Mouse (Mus musculus): ENCODE measurements around the gene Bmi1. TPM values are rescaled to one million over a fixed set of nuclear protein-coding genes. Genes with fewer than 3 reads are reported as not detected.

Bmi1 gene
- polyA plus RNA-seq, 1 experiment from 2014 or later, result 31.3 TPM

GRCm38 (mm10) chr2:18673766-18674165 is 3.1 kb upstream of the Bmi1 start:
- ATAC-seq (ENCODE audit: low FRiP score) (no peak), DNase-seq (ENCODE audit: low spot score) (no peak)
- peak overlapping the region; percentile 94; the same call in 1 of the 2 replicates for H3K4me3 ChIP-seq (replicated peaks; ENCODE audit: low read length)
- no peaks in the 10 kb centered on the region for H3K36me3 ChIP-seq (replicated peaks; ENCODE audit: control insufficient read depth, insufficient read depth)
- no peak overlapping the region for H3K27ac ChIP-seq
- 0 out of 2 replicates have a peak overlapping the region, but pooled peaks have one; percentile 99 for H3K9ac ChIP-seq
- peak overlapping the region; percentile 92 for H3K4me2 ChIP-seq (replicated peaks)
- peaks cover 21% of the 10 kb centered on the region for H3K4me1 ChIP-seq (replicated peaks; ENCODE audit: control insufficient read depth, insufficient read depth, low read length)
- H3K9me3 ChIP-seq (ENCODE audit: control insufficient read depth, low read length), result no peaks in the 10 kb centered on the region
- H3K27me3 ChIP-seq (ENCODE audit: control insufficient read depth, insufficient read depth, low read length), result peaks cover 18% of the 10 kb centered on the region
- whole genome bisulfite sequencing, result 48% methylated on average over 4 of the region's 4 CpGs

DNA sequence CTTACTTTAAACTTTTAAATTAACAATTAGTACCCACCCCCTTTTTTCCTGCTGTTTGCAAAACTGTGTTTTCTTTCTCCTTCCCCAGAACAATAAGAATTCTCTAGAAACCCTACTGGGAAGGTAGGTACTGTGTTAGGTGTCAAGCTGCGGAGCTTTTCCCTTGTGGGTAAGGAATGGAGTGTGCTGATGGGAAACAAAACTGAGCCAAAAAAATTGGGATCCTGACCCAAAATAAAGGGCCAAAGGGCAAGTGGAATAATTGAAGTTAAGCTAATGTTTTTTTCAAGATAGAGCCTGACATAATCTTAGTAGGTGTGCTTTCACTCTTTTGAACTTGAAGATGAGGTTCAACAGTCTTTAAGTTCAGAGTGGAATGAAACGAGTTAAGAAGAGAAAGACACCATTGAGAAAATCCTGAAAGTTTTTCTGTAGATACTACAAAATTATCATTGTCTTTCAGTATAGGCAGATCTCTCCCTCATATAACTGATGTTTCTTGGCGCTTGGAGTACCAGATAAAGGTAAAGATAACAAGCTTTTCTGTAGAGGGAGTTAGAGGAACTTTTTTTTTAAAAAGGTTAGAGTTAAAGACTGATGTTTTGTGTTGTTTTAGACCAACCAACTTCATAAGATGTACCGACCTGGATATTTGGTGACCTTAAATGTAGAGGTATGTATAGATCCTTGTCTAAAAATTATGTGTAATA is 2.5 kb upstream of the Bmi1 start:
- H3K27me3 ChIP-seq (ENCODE audit: control insufficient read depth, insufficient read depth, low read length), result peaks cover 23% of the 10 kb centered on the region
- no peak overlapping the region for H3K27ac ChIP-seq
- H3K4me2 ChIP-seq (replicated peaks), result peak overlapping the region; percentile 92; the same call in 1 of the 2 replicates
- H3K9ac ChIP-seq, result no peak overlapping the region
- DNase-seq (ENCODE audit: low spot score), result no peak
- WGBS, result 52% methylated on average over 4 of the region's 4 CpGs
- no peaks in the 10 kb centered on the region for H3K9me3 ChIP-seq (ENCODE audit: control insufficient read depth, low read length)
- H3K36me3 ChIP-seq (replicated peaks; ENCODE audit: control insufficient read depth, insufficient read depth), result no peaks in the 10 kb centered on the region
- peaks cover 25% of the 10 kb centered on the region for H3K4me1 ChIP-seq (replicated peaks; ENCODE audit: control insufficient read depth, insufficient read depth, low read length)
- ATAC-seq (ENCODE audit: low FRiP score), result no peak
- peak overlapping the region; percentile 3; the same call in 1 of the 2 replicates for H3K4me3 ChIP-seq (replicated peaks; ENCODE audit: low read length)

- peaks cover 30% of the 10 kb centered on the region for H3K4me1 ChIP-seq (replicated peaks; ENCODE audit: control insufficient read depth, insufficient read depth, low read length)
- WGBS, result 6% methylated on average over 40 of the region's 42 CpGs
- peak overlapping the region; percentile 88 for H3K4me3 ChIP-seq (replicated peaks; ENCODE audit: low read length)
- peaks cover 37% of the 10 kb centered on the region for H3K27me3 ChIP-seq (ENCODE audit: control insufficient read depth, insufficient read depth, low read length)
- peak overlapping the region; percentile 90 for H3K4me2 ChIP-seq (replicated peaks)
- H3K9ac ChIP-seq, result peak overlapping the region; percentile 97
- peak overlapping the region; percentile 99 for H3K27ac ChIP-seq
- no peaks in the 10 kb centered on the region for H3K36me3 ChIP-seq (replicated peaks; ENCODE audit: control insufficient read depth, insufficient read depth)
- no peak for ATAC-seq (ENCODE audit: low FRiP score)
- DNase-seq (ENCODE audit: low spot score), result peak; percentile 39
- H3K9me3 ChIP-seq (ENCODE audit: control insufficient read depth, low read length), result no peaks in the 10 kb centered on the region
Measured at GRCm38 (mm10) chr2:18675681-18676456, 949 bp upstream of the Bmi1 start.

DNA sequence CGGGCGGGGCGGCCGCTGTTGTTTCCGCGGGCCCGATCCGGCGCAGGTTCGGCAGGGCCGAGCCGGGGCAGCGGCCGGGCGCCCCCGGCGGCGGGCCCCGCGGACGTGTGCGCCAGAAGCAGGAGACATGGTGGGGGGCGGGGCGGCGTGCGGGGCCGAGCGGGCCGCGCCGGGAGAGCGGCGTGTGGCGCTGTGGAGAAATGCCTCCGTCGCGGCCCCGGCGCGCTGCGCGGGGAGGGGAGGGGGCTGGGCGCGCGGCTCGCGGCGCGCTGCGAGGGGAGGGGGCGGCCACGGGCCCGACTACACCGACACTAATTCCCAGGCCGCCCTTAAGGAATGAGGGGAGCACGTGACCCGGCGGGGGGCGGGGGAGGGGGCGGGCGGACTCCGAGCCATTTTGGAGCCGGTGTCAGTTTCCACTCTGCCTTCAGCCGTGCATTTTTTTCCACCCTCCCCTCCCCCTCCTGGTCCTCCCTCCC is 322 bp upstream of the Bmi1 start:
- no peaks in the 10 kb centered on the region for H3K9me3 ChIP-seq (ENCODE audit: control insufficient read depth, low read length)
- H3K36me3 ChIP-seq (replicated peaks; ENCODE audit: control insufficient read depth, insufficient read depth), result no peaks in the 10 kb centered on the region
- peaks cover 34% of the 10 kb centered on the region for H3K4me1 ChIP-seq (replicated peaks; ENCODE audit: control insufficient read depth, insufficient read depth, low read length)
- H3K9ac ChIP-seq, result peak overlapping the region; percentile 97
- WGBS, result under 1% methylated on average over 28 of the region's 64 CpGs
- H3K27me3 ChIP-seq (ENCODE audit: control insufficient read depth, insufficient read depth, low read length), result peaks cover 44% of the 10 kb centered on the region
- peak overlapping the region; percentile 99 for H3K27ac ChIP-seq
- H3K4me3 ChIP-seq (replicated peaks; ENCODE audit: low read length), result peak overlapping the region; percentile 88
- peak; percentile 87 for ATAC-seq (ENCODE audit: low FRiP score)
- peak overlapping the region; percentile 90 for H3K4me2 ChIP-seq (replicated peaks)
- DNase-seq (ENCODE audit: low spot score), result peak; percentile 87

- H3K4me3 ChIP-seq (replicated peaks; ENCODE audit: low read length), result peak overlapping the region; percentile 88
- peaks cover 34% of the 10 kb centered on the region for H3K4me1 ChIP-seq (replicated peaks; ENCODE audit: control insufficient read depth, insufficient read depth, low read length)
- H3K9ac ChIP-seq, result peak overlapping the region; percentile 97
- H3K27ac ChIP-seq, result peak overlapping the region; percentile 99; the same call in 1 of the 2 replicates
- no peaks in the 10 kb centered on the region for H3K9me3 ChIP-seq (ENCODE audit: control insufficient read depth, low read length)
- H3K27me3 ChIP-seq (ENCODE audit: control insufficient read depth, insufficient read depth, low read length), result peaks cover 57% of the 10 kb centered on the region
- H3K36me3 ChIP-seq (replicated peaks; ENCODE audit: control insufficient read depth, insufficient read depth), result peaks cover 8% of the 10 kb centered on the region
- peak overlapping the region; percentile 90 for H3K4me2 ChIP-seq (replicated peaks)
- peak; percentile 54 for DNase-seq (ENCODE audit: low spot score)
- WGBS, result under 1% methylated on average over 37 of the region's 55 CpGs
- peak; percentile 13 for ATAC-seq (ENCODE audit: low FRiP score)
Measured at GRCm38 (mm10) chr2:18677631-18678471, 1.0 kb downstream of the Bmi1 start.

- Histone ChIP-seq H3K4me3 (replicated peaks; ENCODE audit: low read length) (no peak overlapping the region), H3K9ac (no peak overlapping the region), H3K27ac (no peak overlapping the region), H3K4me2 (replicated peaks) (no peak overlapping the region), H3K4me1 (replicated peaks; ENCODE audit: control insufficient read depth, insufficient read depth, low read length) (peaks cover 25% of the 10 kb centered on the region), H3K9me3 (ENCODE audit: control insufficient read depth, low read length) (no peaks in the 10 kb centered on the region), H3K36me3 (replicated peaks; ENCODE audit: control insufficient read depth, insufficient read depth) (peaks cover 25% of the 10 kb centered on the region), H3K27me3 (ENCODE audit: control insufficient read depth, insufficient read depth, low read length) (peaks cover 64% of the 10 kb centered on the region)
- DNase-seq (ENCODE audit: low spot score) (no peak), ATAC-seq (ENCODE audit: low FRiP score) (no peak)
- WGBS, result 39% methylated on average over 2 of the region's 2 CpGs
Measured at GRCm38 (mm10) chr2:18679701-18680100, 2.9 kb downstream of the Bmi1 start.

- no peak for ATAC-seq (ENCODE audit: low FRiP score)
- peaks cover 25% of the 10 kb centered on the region for H3K4me1 ChIP-seq (replicated peaks; ENCODE audit: control insufficient read depth, insufficient read depth, low read length)
- H3K4me3 ChIP-seq (replicated peaks; ENCODE audit: low read length), result peak overlapping the region; percentile 21
- H3K27ac ChIP-seq, result no peak overlapping the region
- peak overlapping the region; percentile 50 for H3K4me2 ChIP-seq (replicated peaks)
- WGBS, result 1% methylated on average over 4 of the region's 4 CpGs
- DNase-seq (ENCODE audit: low spot score), result no peak
- H3K9ac ChIP-seq, result no peak overlapping the region
- H3K27me3 ChIP-seq (ENCODE audit: control insufficient read depth, insufficient read depth, low read length), result peaks cover 63% of the 10 kb centered on the region
- H3K9me3 ChIP-seq (ENCODE audit: control insufficient read depth, low read length), result no peaks in the 10 kb centered on the region
- H3K36me3 ChIP-seq (replicated peaks; ENCODE audit: control insufficient read depth, insufficient read depth), result peaks cover 25% of the 10 kb centered on the region
Measured at GRCm38 (mm10) chr2:18680501-18680900, 3.7 kb downstream of the Bmi1 start.

- WGBS, result 4% methylated on average over 27 of the region's 29 CpGs
- peak overlapping the region; percentile 50 for H3K4me2 ChIP-seq (replicated peaks)
- no peaks in the 10 kb centered on the region for H3K9me3 ChIP-seq (ENCODE audit: control insufficient read depth, low read length)
- peak overlapping the region; percentile 21 for H3K4me3 ChIP-seq (replicated peaks; ENCODE audit: low read length)
- no peak overlapping the region for H3K9ac ChIP-seq
- H3K27ac ChIP-seq, result no peak overlapping the region
- H3K27me3 ChIP-seq (ENCODE audit: control insufficient read depth, insufficient read depth, low read length), result peaks cover 67% of the 10 kb centered on the region
- H3K36me3 ChIP-seq (replicated peaks; ENCODE audit: control insufficient read depth, insufficient read depth), result peaks cover 25% of the 10 kb centered on the region
- peaks cover 22% of the 10 kb centered on the region for H3K4me1 ChIP-seq (replicated peaks; ENCODE audit: control insufficient read depth, insufficient read depth, low read length)
- no peak for ATAC-seq (ENCODE audit: low FRiP score)
- DNase-seq (ENCODE audit: low spot score), result no peak
Measured at GRCm38 (mm10) chr2:18680961-18681360, 4.1 kb downstream of the Bmi1 start.
